Mouse (Mus musculus) c-Kit-positive CD71-positive TER-119-negative erythroid progenitor cells, embryonic 14.5 days (primary cell): Measurements from ENCODE around the gene Amot.
A peak's percentile ranks its signal among the peaks of the same experiment; 100 is the strongest.

Experiments
- DNase-seq: peaks from one replicate; pipeline ENCODE4 v3.0.0-alpha.2; 2013; ENCODE audit warnings: low read depth

The Amot gene

DNA sequence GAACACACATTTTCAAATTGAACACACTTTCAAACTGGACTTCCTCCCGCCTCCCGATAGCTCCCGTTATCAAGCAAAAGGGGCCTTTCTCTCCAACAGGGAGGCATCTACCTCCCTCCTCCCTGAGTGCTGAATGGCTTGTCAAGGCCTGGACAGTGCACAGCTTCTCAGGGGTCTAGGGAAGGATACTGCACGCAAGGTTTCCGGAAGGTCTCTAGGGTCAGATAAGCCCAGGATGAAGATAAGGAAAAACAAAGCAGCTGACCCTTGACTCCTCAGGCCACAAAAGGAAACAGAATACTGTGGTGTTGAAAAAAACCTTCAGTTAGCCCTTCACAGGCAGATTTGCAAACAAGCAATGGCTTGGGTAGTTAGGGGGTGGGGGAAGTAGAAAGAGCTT, 22.6 kb downstream of the Amot start:
- DNase-seq, result no peak

DNA sequence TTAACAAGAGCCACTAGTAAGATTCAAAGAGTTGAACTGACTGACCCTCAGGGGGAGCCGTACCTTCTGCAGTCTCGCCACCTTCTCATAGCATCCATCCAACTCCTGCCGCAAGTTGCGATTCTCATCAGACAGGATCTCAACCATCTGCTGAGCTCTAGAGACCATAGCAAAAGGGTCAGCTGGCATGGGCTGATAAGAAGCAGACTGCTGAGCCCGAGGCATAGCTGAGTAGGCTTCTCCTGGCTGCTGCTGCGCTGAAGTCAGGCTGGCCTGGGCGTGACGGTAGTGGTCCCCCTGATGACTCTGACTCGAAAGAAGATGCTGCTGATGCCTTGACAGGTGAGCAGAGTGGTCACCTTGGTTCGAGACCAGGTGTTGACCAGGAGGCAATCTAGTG, 25.0 kb downstream of the Amot start:
- peak; percentile 19 for DNase-seq

DNA sequence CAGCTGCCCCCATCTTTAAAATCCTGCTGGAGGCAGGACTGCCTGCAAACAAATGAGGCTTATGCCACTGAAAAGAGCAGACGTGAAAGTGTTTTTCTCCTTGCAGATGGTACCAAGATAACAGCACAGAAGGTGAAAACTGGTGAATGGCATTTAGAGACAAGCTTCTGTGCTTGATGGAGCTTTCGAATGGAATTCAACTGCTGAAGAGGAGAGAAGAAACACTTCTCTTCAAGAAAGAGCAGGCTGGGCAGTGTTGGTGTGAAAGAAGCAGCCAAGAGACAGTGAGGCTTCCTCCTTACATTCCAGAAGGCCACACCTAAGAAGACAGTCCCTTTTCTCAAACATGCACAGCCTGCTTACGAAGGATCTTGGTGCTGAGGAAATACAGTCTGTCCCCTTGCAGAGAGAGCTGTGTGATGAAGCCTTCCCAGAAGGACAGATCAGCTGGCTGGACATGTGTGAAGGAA, 27.2 kb downstream of the Amot start:
- DNase-seq, result no peak

DNA sequence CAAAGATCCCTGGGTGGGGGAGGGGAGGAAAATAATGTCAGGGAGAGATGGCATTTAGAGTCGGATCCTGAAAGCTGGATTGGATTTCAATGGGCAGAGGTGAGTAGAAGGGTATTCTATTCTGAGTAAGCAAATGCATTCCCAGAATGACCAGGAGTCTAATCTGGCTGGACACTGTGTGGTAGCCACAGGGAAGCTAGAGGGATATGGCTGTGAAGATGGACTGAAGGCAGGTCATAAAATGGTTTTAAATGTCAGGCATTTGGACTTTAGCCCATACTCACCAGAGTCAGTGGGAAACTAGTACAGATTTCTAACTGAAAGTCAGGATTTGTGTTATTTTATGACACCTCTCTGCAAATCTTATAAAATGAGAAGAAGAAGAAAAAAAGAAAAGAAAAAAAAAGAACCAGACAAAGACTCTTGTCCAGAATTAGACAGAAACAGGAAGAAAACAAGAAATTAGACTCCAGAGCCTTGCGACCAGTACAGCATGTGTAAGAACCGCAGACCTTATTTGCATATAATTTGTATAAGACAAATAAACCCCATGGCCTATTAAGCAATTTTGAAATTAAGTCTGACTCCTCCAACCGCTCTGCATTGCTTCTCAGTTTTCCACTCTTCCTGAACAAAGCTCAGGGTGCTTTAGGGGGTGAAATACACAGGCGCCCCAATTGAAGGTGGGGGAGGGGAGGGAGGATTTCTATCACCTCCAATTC, 27.8 kb downstream of the Amot start:
- DNase-seq, result no peak

DNA sequence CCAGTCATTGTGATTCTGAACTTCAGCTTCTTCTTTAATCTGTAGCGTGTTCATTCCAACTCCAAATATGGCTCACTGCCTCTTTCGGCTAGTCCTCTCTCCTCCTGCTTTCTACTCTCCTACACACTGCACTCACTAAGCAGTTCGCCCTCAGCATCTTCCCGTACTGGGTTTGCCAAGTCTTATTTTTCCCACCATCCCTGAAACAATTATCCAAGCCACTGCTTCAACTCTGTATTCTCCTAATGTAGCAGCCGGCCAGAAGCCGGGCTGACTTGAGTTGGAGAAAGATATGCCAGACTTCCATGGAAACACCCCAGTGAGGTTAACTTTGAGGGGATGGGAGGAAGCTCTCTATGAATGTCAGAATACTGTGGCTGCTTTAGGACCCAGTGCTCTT, 36.7 kb downstream of the Amot start:
- DNase-seq, result no peak

DNA sequence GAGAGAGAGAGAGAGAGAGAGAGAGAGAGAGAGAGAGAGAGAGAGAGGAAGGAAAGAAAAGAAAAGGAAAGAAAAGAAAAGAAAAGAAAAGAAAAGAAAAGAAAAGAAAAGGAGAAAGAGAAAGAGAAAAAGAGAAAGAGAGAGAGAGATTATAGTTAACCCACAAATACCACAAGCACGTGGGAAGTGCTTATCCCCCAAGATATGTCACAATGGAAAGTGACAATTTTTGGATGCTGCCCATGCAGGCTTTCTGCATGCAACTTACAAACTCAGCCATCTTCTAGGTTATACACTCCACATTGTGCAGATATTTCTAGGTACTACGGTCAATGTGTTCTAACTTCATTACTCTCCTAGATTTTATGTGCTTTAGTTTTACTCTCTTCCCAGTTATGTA, 41.5 kb downstream of the Amot start:
- no peak for DNase-seq

DNA sequence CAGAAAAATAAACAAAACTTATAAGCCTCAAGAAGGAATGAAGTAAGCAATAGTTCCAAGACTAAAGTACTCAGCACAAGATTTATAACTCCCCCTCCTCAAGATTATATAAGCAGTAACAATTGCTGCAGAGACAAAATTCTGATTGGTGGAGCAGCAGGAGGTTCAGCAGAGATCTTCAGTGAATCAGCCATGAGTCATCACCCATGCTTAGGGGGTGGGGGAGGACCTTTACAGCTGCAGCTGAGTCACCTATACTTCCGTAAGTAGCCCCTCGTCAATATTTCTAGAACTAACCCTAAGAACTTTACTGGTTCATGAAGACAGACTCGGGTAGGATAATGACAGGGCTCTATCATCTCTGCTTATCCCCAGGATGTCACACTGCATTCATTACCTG, 43.6 kb downstream of the Amot start:
- DNase-seq, result no peak

DNA sequence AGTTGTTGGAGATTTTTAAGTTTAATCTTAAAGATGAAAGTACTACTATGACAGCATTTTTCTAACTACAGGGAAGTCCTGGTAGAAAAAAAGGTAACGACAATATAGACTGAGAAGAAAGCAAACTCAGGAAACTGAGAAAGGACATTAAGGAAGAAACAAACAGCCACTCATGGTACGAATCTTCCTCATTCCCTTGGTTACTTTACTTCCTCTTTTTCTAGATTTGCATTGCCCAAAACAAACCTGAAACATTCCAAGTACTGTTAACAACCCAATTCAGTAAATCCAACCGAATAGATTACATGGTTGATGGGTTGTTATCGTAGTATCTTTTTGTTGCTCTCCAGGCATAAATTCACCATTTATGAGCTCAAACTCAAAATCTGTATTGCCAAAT, 48.7 kb downstream of the Amot start:
- no peak for DNase-seq

DNA sequence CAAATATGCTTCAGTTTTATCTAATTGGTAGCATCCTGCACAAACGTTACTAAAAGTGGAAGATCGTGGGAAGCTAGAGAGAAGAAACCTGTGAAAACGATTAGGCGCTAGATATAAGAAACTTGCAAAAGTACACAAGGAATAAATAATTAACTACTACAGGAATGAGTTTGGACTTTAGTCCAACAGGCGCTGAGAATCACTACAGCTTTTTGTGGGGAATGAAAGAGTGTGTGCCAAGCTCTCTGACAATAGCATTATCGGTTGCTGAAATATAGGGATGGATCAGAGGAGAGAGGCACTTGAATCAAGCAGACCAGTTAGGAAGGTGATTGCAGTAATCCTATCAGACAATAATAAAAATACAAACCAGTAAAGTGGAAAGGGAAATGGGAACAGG, 49.4 kb downstream of the Amot start:
- DNase-seq, result no peak

DNA sequence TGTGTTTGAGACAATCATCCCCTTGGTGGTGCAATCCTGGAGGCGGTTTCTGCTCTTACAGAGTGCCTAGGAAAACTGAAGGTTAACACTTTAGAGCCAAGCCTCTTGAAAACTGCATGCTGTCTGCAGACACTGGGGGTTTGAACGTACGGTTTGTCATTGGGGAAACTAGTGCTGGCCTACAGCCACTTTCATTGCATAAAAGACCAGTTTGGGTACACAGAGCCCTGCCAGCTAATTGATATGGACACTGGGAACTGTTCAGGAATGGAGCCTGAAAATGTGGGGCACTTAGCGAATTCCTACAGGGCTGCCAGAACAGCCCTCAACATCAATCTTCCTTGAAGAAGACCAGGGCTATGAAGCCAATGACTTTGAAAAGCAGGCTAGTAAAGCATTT, 50.2 kb downstream of the Amot start:
- no peak for DNase-seq

DNA sequence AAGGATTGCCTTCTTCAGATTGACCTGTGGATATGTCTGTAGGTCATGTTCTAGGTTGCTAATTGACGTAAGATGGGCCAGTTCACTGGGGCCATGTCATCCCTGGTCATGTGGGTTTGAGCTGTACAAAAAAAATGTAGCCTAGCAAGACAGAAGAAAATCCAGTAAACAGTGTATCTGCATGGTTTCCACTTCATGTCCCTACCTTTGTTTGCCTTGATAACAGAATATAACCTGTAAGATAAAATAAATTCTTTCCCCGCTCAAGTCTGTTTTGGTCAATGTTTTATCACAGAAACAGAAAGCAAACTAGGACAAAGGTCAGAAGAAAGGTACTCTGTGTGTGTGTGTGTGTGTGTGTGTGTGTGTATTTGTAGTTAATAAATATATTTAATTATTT, 63.5 kb downstream of the Amot start:
- no peak for DNase-seq

DNA sequence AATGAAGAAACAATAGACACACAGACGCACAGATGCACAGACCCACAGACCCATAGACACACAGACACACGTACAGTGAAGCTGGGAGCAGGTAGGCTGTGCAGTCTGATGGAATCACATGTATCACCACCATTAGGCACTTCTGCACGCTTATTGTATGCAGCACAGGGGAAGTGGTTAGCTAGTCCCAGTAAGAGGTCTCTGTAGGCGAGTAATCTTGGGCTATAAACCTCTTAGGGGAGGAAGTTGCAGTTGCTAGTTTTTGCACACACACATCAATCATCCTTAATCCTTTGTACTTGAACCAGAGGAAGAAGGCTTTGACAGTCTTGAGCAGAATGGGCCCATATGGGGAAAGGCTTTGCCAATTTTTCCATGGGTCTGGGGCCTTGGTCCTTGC, 71.3 kb downstream of the Amot start:
- no peak for DNase-seq

DNA sequence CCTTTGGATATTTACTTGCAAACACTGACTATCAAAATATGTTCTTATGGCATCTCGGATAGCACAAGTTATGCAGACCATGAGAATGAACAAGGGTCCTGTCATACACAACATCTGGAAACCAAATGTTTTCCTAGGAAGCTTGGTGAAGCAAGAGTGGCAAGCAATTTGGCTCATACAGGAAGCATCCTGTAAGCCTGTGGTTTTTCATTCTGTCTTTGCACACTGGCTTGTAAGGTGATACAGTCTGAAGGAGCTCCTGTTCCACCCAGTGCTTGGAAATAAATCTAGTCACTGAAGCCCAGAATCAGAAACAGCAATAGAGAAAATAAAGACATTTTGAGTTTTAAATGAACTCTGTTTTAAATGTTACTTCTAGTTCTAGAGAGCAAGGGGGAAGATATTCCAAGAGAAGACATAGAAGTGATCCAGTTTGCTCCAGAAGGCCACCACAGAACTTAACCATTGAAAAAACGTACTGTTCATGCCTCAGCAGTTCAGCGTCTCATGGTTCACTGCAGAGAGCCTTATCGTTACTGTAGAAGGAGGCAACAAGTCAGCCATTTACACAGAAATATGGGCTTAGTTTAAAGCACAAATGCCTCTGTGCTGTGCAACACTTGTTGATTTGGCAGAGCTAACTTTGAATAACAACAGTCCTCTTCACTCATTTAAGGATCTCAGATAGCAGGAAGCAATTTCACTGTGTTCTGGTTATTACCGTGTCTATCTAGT, 74.0 kb downstream of the Amot start:
- DNase-seq, result no peak

DNA sequence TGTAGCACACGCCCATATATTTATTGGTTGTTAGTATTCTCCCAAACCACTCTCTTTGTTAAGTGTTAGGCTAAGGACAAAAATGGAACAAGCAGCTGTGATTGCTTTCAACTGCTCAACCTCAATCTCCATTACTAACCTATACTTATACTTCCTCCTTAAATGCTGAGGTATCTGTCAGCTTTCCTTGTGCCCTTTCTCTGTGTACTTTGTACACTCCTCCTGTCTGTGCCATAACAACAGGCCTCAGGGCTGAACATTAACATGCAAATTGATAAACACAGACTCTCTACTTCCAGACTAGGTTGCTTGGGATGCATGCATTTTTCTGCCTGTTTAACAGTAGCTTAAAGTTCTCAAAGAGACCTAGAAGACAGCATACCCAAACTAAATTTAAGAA, 76.2 kb downstream of the Amot start:
- DNase-seq, result no peak

DNA sequence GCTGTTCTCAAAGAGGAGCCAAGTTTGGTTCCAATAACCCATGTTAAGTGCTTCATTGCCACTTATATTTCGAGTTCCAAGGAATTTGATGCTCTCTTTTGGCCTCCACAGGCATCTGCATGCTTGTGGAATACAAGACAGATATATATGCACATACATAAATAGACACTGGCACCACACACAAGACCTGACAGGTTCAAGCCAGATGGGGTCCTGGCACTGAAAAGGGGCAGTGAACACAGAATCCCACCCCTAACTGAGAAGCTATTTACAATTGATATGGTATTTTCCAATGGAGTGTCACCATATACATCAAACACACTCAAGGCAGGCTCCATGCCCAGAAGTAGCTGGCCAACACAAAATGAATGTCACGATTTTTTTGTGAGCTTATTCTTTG, 81.0 kb downstream of the Amot start:
- no peak for DNase-seq

DNA sequence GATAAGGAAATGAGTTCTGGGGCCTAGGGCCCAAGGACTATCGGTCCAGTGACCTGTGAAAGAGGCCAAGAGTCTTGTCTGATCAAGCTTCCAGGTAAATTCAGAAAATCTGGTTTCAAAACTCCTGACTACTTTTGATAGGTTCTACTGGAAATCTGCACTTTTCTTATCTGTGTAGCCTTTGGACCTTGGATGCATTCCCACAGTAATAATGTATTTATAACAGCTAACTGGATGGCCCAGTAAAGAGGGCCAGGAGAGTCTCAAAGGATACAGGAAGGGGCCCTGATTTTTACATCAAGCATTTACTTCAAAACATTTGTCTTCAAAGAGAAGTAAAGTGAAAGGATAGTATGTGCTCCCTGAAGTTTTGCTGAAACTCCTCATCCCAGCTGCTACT, 90.7 kb downstream of the Amot start:
- no peak for DNase-seq

DNA sequence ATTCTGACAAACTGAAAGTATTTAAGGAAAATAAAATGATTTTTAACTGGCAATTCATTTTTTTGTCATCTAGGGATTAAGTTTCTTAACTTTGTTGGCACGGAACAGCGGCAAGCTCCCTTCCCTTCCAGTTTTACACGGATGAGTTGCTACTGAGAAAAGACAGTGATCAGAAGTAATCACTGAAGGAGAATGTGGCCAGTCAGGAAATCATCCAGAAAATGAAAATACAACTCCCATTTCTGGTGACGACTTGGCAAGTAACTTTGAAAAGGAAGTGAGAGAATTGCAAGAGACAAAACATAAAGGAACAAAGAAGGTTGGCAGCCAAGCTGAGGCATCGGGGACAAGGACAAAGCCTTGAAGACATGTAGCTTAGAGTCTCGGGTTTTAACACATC, 93.6 kb downstream of the Amot start:
- no peak for DNase-seq

DNA sequence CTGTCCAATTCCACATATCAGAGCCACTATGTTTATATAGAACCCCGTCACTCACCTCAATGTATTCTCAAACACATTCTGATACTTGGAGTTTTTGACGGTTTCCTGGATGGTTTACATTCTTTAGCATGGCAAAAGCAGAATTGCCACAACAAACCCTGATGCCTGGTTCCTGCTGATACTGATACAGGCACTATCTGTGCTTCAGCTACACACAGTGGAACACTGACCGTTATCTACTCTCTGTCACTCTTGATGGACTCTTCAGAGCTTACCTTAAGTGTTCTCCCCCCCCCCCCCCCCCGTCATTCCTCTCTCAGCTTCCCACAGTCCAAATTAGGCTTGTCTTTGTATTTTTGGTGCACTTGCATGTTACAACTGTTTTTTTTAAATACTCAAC, 98.9 kb downstream of the Amot start:
- DNase-seq, result no peak

DNA sequence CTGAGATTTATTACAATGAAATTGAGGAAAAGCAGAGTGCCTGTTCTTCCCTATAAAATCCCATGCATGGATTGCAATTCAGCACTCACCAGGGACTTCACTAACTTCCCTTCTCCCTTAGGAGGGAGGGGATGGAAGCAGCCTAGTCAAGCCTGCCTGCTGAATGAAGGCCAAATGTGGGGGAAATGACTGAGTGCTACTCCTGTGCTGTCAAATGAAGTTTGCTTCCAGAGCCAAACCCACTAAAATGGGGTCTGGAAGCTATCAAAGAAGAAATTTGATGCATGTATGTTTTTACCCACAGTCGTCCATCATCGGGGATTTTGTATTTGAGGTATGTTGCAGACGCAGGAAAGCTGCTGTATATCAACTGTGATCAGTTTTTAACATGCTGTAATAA, 103.1 kb downstream of the Amot start:
- DNase-seq, result no peak

DNA sequence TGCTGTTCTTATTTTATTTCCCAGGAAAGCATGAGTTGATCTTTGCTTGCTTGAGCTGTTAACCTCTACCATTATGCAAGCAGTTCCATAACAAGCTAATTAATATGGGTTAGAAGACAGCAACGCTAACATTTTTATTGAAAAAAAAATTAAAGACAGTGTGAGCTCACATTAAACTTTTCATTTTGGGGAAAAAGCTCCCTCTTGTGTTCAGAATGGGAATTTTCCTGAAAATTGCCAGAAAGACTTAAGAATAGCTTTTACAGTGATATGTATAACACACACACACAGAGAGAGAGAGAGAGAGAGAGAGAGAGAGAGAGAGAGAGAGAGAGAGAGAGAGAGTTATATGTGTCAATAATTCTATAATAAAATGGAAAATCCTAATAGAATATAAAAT, 105.7 kb downstream of the Amot start:
- peak; percentile 28 for DNase-seq
